Mouse (Mus musculus) intestine, embryonic 14.5 days (tissue): Measurements from ENCODE around the gene Sgms2. TPM values are rescaled to one million over a fixed set of nuclear protein-coding genes. Genes with fewer than 3 reads are reported as not detected.

Source experiments
- ATAC-seq: fragments of 200-750 bp; cut with Nextera tagmentation; replicated peaks from 2 replicates; pipeline ENCODE4 v1.8.0; 2017; ENCODE audit warnings: low read depth, moderate number of reproducible peaks, moderate TSS enrichment, moderate library complexity; ENCODE audit not compliant: low FRiP score, low TSS enrichment
- DNase-seq: peaks from one replicate; pipeline ENCODE4 v3.0.0-alpha.2; 2018; ENCODE audit warnings: low spot score
- H3K27ac ChIP-seq: fragments of 300-500 bp; sonication (generic); 2 replicates; pipeline ENCODE4 v1.5.1; 2014; ENCODE audit warnings: low read depth, mild to moderate bottlenecking, control low read depth
- H3K27me3 ChIP-seq: fragments of 300-500 bp; sonication (generic); replicated peaks from 2 replicates; pipeline ENCODE4 v1.6.1; 2014; ENCODE audit warnings: low read length, control low read depth; ENCODE audit not compliant: control insufficient read depth, insufficient read depth
- H3K36me3 ChIP-seq: fragments of 300-500 bp; sonication (generic); 2 replicates; pipeline ENCODE4 v1.6.1; 2014; ENCODE audit warnings: low read length, control low read depth; ENCODE audit not compliant: control insufficient read depth, insufficient read depth
- H3K4me1 ChIP-seq: fragments of 300-500 bp; sonication (generic); replicated peaks from 2 replicates; pipeline ENCODE4 v1.6.1; 2014; ENCODE audit warnings: low read length, control low read depth, mixed read lengths; ENCODE audit not compliant: control insufficient read depth, insufficient read depth
- H3K4me2 ChIP-seq: fragments of 300-500 bp; sonication (generic); 2 replicates; pipeline ENCODE4 v1.6.1; 2014; ENCODE audit warnings: low read length
- H3K4me3 ChIP-seq: fragments of 300-500 bp; sonication (generic); 2 replicates; pipeline ENCODE4 v1.5.1; 2014; ENCODE audit warnings: low read depth, low read length, control low read depth, mixed read lengths
- H3K9ac ChIP-seq: fragments of 300-500 bp; sonication (generic); 2 replicates; pipeline ENCODE4 v1.6.1; 2014; ENCODE audit warnings: mild to moderate bottlenecking, low read length
- H3K9me3 ChIP-seq: fragments of 300-500 bp; sonication (generic); 2 replicates; pipeline ENCODE4 v1.6.1; 2016; ENCODE audit warnings: low read length, control low read depth; ENCODE audit not compliant: control insufficient read depth
- WGBS: fragments of 180-500 bp; shearing (Covaris S2); extraction: QIAGEN DNeasy Blood & Tissue Kit; methylation state at CpG from one replicate; pipeline ENCODE4 v1.1.7; 2014; 5-methylcytosine and 5-hydroxymethylcytosine counted together
- polyA plus RNA-seq: library from polyadenylated mRNA; unstranded; fragments of >200 nt; fragmentation: Nextera tagmentation; extraction: Ambion mirVana; gene quantifications from 2 replicates; pipeline ENCODE4 v1.2.1, GENCODE M21; 2014

Sgms2 gene
- polyA plus RNA-seq: 12.4 and 15.9 TPM in 2 replicates

GRCm38 (mm10) chr3:131491361-131491925 is at the start of gene Sgms2:
Gene Sgms2 (minus strand): TSS chr3:131491411.
- DNase-seq: no peak
- peak within 1 kb of the TSS; percentile 82 for H3K27ac ChIP-seq

GRCm38 (mm10) chr3:131525229-131525628 is 34.0 kb upstream of the Sgms2 start:
- Histone ChIP-seq H3K27me3 (no peaks in the 10 kb centered on the region), H3K9me3 (no peaks in the 10 kb centered on the region), H3K4me1 (0 out of 2 replicates have a peak, but pooled peaks cover 4% of the 10 kb centered on the region), H3K4me2 (no peak overlapping the region), H3K4me3 (no peak overlapping the region), H3K36me3 (no peaks in the 10 kb centered on the region), H3K9ac (no peak overlapping the region), H3K27ac (no peak overlapping the region)
- ATAC-seq: no peak
- WGBS: 74% methylated on average over 3 of the region's 3 CpGs
- DNase-seq: no peak

More at GRCm38 (mm10) chr3:131491361-131491925, at the start of gene Sgms2:
- no peak for ATAC-seq
- Histone ChIP-seq H3K4me2 (peak within 1 kb of the TSS; percentile 93), H3K4me1 (peaks cover 9% of the 10 kb centered on the region), H3K27me3 (peaks cover 22% of the 10 kb centered on the region; the same call in 1 of the 2 replicates), H3K4me3 (peak within 1 kb of the TSS; percentile 68), H3K9me3 (no peaks in the 10 kb centered on the region), H3K36me3 (no peaks in the 10 kb centered on the region), H3K9ac (peak within 1 kb of the TSS; percentile 61)
- WGBS: 88% methylated on average over 2 of the region's 2 CpGs

DNA sequence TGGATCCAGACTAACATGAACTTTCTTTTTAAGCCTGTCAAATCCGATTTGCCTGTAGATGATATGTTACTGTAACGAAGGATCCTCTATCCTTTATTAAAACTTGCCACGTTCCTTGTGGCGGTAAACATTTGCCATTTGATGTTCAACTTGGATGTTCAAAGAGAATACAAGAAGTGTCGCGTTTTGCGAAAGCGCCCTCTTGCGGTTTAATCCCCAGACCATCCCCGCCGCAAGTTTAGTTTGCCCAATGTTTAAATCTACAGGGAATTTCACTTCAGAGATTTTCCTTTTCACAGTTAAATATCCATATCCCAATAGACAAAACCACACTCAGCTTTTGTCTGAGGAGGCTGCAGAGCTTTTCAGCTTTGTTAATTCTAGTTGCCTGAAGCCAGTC is 33.6 kb upstream of the Sgms2 start:
- ATAC-seq (no peak), DNase-seq (peak; percentile 63)
- no peak overlapping the region for H3K4me3 ChIP-seq
- 32% methylated on average over 11 of the region's 11 CpGs for WGBS
- no peaks in the 10 kb centered on the region for H3K9me3 ChIP-seq
- no peaks in the 10 kb centered on the region for H3K27me3 ChIP-seq
- H3K9ac ChIP-seq: no peak overlapping the region
- no peak overlapping the region for H3K27ac ChIP-seq
- H3K4me2 ChIP-seq: no peak overlapping the region
- 0 out of 2 replicates have a peak, but pooled peaks cover 4% of the 10 kb centered on the region for H3K4me1 ChIP-seq
- H3K36me3 ChIP-seq: no peaks in the 10 kb centered on the region

DNA sequence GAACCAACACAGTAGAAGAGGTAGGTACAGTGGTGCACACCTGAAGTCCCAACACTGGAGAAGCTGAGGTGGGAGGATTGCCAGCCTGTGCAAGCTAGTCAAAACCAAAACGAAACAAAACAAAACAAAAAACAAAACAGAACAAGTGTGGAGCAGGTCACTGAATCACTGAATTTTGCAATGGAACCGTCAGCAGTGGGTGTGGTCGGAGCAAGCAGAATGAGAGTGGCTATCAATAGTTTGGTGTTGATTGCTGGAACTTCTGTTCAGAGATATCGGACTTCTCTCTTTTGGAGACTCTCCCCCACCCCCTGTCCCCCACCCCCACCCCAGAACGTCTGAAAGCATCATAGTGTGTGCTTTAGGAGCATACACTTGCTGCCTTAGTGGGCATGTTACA is 33.0 kb upstream of the Sgms2 start:
- Histone ChIP-seq H3K4me3 (no peak overlapping the region), H3K9ac (no peak overlapping the region), H3K27me3 (no peaks in the 10 kb centered on the region), H3K27ac (no peak overlapping the region), H3K36me3 (no peaks in the 10 kb centered on the region), H3K9me3 (no peaks in the 10 kb centered on the region), H3K4me1 (0 out of 2 replicates have a peak, but pooled peaks cover 4% of the 10 kb centered on the region), H3K4me2 (no peak overlapping the region)
- ATAC-seq: no peak
- no peak for DNase-seq
- 75% methylated on average over 5 of the region's 5 CpGs for WGBS

GRCm38 (mm10) chr3:131523749-131524148 is 32.5 kb upstream of the Sgms2 start:
- Histone ChIP-seq H3K36me3 (no peaks in the 10 kb centered on the region), H3K27me3 (no peaks in the 10 kb centered on the region), H3K4me3 (no peak overlapping the region), H3K27ac (no peak overlapping the region), H3K4me2 (no peak overlapping the region), H3K9ac (no peak overlapping the region), H3K4me1 (0 out of 2 replicates have a peak, but pooled peaks cover 4% of the 10 kb centered on the region), H3K9me3 (no peaks in the 10 kb centered on the region)
- DNase-seq (no peak), ATAC-seq (no peak)
- WGBS: 56% methylated on average over 9 of the region's 9 CpGs

- H3K27ac ChIP-seq: no peak overlapping the region
- no peak for ATAC-seq
- no peaks in the 10 kb centered on the region for H3K36me3 ChIP-seq
- no peaks in the 10 kb centered on the region for H3K27me3 ChIP-seq
- 0 out of 2 replicates have a peak, but pooled peaks cover 4% of the 10 kb centered on the region for H3K4me1 ChIP-seq
- no peak overlapping the region for H3K4me3 ChIP-seq
- DNase-seq: no peak
- H3K9ac ChIP-seq: no peak overlapping the region
- H3K4me2 ChIP-seq: no peak overlapping the region
- H3K9me3 ChIP-seq: no peaks in the 10 kb centered on the region
- WGBS: 40% methylated on average over 7 of the region's 7 CpGs
These were observed 31.0 kb upstream of the Sgms2 start for GRCm38 (mm10) chr3:131522243-131522642.

GRCm38 (mm10) chr3:131521206-131521605 is 30.0 kb upstream of the Sgms2 start:
- Histone ChIP-seq H3K27me3 (no peaks in the 10 kb centered on the region), H3K27ac (no peak overlapping the region), H3K4me2 (no peak overlapping the region), H3K4me1 (0 out of 2 replicates have a peak, but pooled peaks cover 4% of the 10 kb centered on the region), H3K4me3 (no peak overlapping the region), H3K9me3 (no peaks in the 10 kb centered on the region), H3K36me3 (no peaks in the 10 kb centered on the region), H3K9ac (no peak overlapping the region)
- ATAC-seq (no peak), DNase-seq (no peak)
- 68% methylated on average over 4 of the region's 4 CpGs for WGBS

GRCm38 (mm10) chr3:131517756-131518155 is 26.5 kb upstream of the Sgms2 start:
- no peak for ATAC-seq
- Histone ChIP-seq H3K9ac (no peak overlapping the region), H3K27me3 (no peaks in the 10 kb centered on the region), H3K4me3 (no peak overlapping the region), H3K4me1 (0 out of 2 replicates have a peak, but pooled peaks cover 4% of the 10 kb centered on the region), H3K4me2 (no peak overlapping the region), H3K27ac (no peak overlapping the region), H3K36me3 (no peaks in the 10 kb centered on the region), H3K9me3 (no peaks in the 10 kb centered on the region)
- WGBS: 66% methylated on average over 6 of the region's 6 CpGs
- no peak for DNase-seq
